Mouse (Mus musculus) adrenal gland, adult 2 months (tissue): Measurements from ENCODE around the gene Sgsm1. TPM values are rescaled to one million over a fixed set of nuclear protein-coding genes. Genes with fewer than 3 reads are reported as not detected.
"Not testable (repeated sequence)": the region's sequence is repeated elsewhere in the genome, so short reads cannot be mapped to it uniquely, and the experiment has no call there.

Experiments used
- DNase-seq: peaks from one replicate; pipeline ENCODE4 v3.0.0; 2021
- long read RNA-seq: library from polyadenylated mRNA; stranded (forward); transcript quantifications from one replicate; pipeline ENCODE4 v2.0.0, GENCODE M21; 2021
- polyA plus RNA-seq: library from polyadenylated mRNA; depleted of rRNA; stranded (reverse); fragments of >200 nt; gene quantifications from 2 replicates; pipeline ENCODE4 v1.2.3, GENCODE M21; 2012; rRNA removed
- total RNA-seq, 2 experiments: library from RNA; stranded (reverse); gene quantifications; 2 replicates each; pipeline ENCODE4 v1.2.3; 2021

The Sgsm1 gene
- total RNA-seq (10 to 100 TPM in 1 of 2 experiments, 1 to 10 TPM in 1; 8.4 to 12.7 TPM), polyA plus RNA-seq (4.3 and 5.5 TPM in 2 replicates)
- long read RNA-seq, full-length matches to known transcripts, result 6 of 9 reads
- long read RNA-seq, partial matches to known transcripts, result 2 of 9 reads
- long read RNA-seq, other reads (novel, unspliced or antisense), result 1 of 9 reads

DNA sequence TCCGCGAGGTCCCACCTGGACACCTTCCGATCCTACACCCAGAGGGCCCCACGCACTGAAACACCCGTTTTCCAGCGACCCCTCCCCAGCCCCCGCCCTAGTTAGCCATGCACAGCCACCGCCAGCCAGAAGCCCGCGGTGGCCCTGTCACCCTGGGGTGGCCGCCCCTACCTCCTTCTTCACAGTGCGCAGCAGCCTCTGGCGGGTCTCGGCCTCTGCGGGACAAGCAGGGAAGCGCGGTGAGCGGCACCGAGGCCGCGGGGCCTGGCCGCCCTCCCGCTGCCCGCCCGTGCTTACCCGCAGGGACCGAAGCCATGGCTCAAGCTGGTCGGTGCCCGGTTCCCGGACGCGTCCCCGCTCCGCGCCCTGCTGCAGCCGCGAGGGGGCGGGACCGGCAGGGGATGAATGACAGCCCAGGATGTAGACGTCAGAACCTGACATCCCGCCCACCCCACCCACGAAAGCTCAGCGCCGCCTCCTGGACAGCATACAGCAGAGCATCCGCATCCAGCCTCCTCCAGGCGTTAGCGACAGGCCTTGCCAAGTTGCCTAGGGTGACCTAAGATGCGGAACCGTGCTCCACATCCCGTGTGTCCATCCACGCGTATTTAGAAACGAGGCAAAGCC lies at the start of gene Sgsm1:
Sgsm1 (minus strand) TSS at position 410 of the 627 bp plus-strand sequence.
- DNase-seq, result peak; percentile 73

DNA sequence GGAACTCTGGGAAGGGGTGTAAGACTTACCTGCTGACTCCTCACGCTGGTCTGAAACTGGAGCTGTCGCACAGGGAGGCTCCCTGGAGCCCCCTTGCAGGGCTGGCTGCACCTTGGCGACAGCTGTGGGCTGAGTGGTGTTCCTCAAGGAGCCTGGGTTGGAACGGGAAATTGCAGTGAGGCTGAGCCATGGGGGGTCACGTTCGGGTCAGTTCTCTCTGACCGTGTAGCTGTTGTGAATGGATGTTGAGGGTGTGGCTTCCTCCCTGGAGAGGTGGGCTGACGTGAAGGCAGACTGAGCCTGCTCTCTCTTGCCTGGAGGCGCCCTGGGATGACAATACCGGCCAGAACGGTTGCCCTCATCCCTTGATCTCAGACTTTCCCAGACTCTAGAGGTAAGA lies 48.2 kb upstream of the Sgsm1 start:
- peak; percentile 10 for DNase-seq

- no peak for DNase-seq
These were observed 47.1 kb upstream of the Sgsm1 start for GRCm38 (mm10) chr5:113357656-113358055.

DNA sequence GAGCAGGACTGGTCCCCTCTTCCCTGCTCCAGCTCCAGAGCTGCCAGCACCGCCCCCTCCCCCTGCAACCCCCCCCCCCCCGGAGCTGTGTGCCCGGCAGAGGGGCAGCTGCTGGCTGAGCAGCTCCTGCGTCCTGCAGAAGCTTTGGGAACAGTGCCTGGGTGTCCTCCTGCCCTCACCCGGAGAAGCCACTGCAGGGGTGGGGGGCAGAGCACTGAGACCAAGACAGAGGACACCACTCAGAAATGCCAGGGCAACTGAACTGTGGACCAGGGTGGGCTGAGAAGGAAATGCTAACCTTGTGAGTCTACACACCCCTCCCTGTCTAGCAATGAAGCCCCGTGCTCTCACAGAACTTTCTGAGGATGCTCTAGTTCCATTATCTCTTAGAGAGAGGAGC lies 46.6 kb upstream of the Sgsm1 start, which contains the start of gene Aym1:
Aym1 (plus strand) TSS at position 109 of the 400 bp plus-strand sequence.
- DNase-seq, result no peak

- DNase-seq, result no peak
These were observed 43.7 kb upstream of the Sgsm1 start for GRCm38 (mm10) chr5:113354311-113354710.

DNA sequence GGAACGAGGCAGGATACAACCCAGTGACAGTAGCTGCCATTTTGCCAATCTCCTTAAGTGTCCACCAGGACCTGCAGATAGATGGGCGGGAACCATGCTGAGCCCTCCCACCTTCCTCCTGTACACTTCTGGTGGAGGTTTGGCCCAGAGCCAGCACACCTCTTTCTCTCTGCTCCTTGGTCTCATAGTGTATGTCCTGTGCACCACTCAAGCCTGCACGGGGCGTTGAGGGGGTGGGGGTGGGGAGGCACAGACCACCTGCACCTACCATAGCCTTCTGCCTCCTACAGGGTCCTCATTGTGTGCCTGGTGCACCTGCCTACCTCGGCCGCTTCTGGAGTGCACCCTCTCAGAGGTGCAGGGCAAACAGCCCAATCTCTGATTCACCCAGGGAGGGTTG lies 42.0 kb upstream of the Sgsm1 start:
- no peak for DNase-seq

GRCm38 (mm10) chr5:113351768-113352167 lies 41.2 kb upstream of the Sgsm1 start:
- no peak for DNase-seq

DNA sequence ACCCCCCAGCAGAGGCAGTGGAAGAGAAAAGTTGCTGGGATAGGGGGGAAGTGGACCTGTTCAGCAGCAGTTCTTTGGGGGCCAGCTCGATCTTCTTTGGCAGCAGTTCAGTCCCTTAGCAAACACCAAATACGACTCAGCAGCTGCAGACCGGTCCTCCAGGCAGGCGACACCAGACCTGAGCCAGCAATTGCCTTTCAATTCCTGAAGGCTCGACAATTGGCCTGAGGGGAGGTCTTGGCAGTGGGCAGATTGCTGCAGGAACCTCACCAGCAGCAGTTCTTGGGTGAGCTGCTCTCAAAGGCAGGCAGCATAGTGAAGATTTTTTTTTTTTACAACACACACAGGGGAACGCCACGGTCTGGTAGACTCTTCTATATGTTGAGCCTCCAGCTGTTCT lies 39.2 kb upstream of the Sgsm1 start:
- DNase-seq, result no peak

GRCm38 (mm10) chr5:113349226-113349625 lies 38.6 kb upstream of the Sgsm1 start:
- DNase-seq, result no peak

DNA sequence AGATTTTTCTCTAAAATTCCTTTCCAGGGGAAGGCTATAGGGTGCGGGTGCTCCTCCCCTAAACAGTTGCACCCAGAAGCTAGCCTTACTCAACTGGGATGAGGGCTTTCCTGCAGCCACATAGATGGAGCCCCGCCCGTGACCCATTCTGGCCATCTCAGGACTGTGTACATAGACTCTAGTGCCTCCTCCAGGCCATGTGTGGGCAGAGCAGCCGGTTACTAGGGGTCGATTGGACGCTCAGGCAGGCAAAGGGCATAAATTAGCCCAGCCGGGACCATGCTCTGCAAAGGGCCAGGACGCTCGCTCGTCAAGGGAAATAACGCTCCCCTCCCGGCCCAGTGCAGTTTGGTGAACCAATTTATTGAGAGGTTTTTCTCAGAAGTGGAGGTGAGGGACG lies 38.0 kb upstream of the Sgsm1 start:
- no peak for DNase-seq

DNA sequence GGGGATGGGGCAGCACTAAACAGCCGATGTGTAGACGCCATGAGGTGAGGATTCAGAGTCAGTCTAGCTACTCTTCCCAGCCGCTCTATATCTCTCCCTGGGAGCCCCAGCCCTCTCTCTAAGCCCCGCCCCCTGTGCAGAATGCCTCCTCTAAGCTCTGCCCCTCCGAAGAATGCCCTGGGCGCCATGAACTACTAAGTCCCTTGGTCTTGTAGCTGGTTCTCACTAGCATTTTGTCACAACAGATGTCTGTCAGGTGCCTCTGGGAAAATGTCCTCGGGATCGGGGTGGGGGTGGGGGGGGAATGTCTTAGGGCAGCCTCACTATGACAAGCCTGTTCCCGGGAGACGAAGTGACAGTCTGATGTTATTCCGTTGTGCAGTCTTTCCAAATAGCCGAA lies 37.0 kb upstream of the Sgsm1 start:
- DNase-seq, result no peak

- DNase-seq, result not testable (repeated sequence)
These were observed 36.1 kb upstream of the Sgsm1 start for GRCm38 (mm10) chr5:113346651-113347050.

DNA sequence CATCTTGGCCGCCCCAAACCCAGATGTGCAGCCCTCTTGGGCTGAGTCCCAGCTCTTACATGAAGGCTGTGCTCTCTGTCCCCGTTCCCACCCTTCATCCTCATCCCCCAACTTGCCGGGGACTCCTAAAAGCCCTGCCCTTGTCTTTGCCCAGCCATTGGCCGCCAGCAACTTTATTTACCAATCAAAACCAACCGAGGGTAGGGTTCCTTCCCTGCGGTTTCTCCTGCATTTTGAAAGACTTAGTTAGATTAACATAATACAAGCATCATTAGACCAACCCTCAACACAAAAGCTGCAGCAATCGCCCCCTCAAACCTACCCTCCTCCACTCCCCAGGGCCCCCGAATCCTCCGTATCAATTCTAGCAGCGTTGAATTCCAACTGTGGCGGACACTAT lies 35.2 kb upstream of the Sgsm1 start:
- DNase-seq, result no peak

- DNase-seq, result no peak
These were observed 34.2 kb upstream of the Sgsm1 start for GRCm38 (mm10) chr5:113344635-113345386.

- DNase-seq, result no peak
These were observed 25.7 kb upstream of the Sgsm1 start for GRCm38 (mm10) chr5:113336281-113336680.

- no peak for DNase-seq
These were observed 25.1 kb upstream of the Sgsm1 start for GRCm38 (mm10) chr5:113335732-113336131.

DNA sequence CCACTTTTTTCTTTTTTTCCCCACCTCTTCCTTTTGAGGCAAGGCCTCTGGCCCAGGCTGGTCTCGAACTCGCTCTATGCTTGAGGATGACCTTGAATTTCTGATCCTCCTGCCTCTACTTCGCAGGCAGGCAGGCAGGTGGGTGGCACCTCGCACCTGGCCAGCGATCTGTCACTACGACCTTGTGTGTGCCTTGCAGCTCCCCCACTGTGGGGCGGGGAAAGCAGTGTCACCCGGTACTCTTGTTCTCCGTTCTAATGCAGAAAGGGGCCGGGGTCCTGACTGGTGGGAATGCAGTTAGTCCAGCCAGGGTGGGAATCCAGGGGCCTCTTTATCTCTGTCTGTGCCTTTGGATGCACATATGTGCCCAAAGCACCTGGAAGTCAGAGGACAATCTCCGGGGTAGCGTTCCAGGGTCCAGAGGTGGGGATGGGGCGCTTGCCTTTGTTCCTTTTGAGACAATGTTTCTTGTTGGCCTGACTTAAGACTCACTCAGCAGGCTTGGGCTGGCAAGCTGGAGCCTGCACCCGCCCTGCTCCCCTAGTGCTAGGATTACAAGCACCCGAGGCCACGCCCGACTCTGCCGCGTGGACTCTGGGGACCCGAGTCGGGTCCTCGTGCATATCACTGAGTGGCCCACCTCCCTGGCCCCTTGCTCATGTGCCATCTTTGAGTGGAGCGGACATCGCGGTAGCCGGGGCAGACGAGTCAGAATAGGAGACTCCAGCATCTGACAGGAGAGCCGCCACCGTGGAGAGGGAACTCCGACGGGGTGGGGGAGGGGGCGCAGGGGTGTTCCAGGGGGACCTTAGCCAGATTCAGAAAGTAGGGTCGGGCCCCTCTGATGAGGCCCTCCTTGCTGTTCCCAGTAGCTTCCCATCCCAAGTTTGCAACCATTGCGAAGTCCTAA lies 24.3 kb upstream of the Sgsm1 start:
- DNase-seq, result no peak

DNA sequence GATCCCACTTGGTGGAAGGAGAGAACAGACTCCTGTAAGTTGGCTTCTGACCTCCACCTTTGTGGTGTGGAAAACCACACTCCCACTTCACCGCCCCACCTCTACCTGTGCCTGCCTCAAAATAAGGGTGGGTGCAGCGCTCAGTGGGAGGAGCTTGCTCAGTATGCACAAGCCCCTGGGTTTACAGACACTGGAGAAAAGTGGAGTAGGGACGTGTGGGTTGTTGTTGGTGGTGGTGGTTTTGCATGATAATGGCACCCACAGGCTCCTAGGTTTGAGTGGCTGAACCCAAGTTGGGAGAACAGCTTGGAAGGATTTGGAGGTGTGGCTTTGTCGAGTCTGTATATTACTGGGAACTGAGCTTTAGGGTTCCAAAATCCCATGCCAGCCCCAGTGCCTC lies 22.3 kb upstream of the Sgsm1 start:
- DNase-seq, result no peak

DNA sequence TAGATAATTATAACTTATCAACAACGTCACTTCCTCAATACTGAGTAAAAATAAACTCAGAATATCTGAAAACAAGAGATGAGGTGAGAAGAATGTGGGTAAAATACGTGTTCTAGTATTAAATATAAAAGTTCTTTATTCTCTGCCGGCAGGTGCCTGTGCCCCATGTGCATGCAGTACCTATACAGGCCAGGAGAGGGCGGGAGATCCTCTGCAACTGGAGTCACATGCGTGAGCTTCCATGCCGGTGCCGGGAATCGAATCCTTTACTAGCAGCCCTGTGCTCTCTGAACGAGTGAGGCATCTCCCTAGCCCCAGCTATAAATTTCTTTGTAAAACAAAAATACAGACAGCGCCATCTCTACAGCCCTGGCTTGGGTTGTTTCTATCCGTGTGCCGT lies 21.7 kb upstream of the Sgsm1 start:
- DNase-seq, result no peak

DNA sequence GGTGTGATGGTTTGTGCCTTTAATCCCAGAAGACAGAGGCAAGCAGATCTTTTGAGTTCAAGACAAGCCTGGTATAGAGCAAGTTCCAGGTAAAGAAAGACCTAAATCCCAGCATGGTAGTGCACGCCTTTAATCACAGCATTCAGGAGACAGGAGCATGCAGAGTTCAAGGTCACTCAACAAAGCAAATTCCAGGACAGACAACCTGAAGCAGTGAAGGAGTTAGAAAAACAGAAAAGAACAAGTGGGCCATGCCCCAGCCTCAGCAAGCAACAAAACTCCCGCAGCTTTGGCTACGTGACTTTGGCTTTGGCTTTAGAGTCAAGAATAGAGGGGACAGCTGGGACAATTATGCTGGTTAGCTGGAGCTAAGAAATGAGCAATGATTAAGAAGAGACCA lies 19.6 kb upstream of the Sgsm1 start:
- no peak for DNase-seq

GRCm38 (mm10) chr5:113329463-113329862 lies 18.9 kb upstream of the Sgsm1 start:
- no peak for DNase-seq
